Mouse (Mus musculus) gastrocnemius, postnatal 36 days (tissue): ENCODE data around the gene Gh. TPM values are rescaled to one million over a fixed set of nuclear protein-coding genes. Genes with fewer than 3 reads are reported as not detected.

Experiments used
- DNase-seq, 2 experiments: peaks; one replicate each; pipeline ENCODE4 v3.0.0; 2022
- intact Hi-C: fragments of 180-260 bp; cut with DNase I; formaldehyde crosslinking; loops from one replicate; pipeline ENCODE4 v1.15.1; 2025
- total RNA-seq, 2 experiments: library from RNA; stranded (reverse); gene quantifications; 2 replicates each; pipeline ENCODE4 v1.2.3; 2021

The Gh gene
- total RNA-seq, 2 experiments from 2014 or later = not detected

- intact Hi-C loops = loop anchor here (2.0 kb wide), 1 partner anchor 16 kb away; the partner anchor contains the start of genes Ftsj3 and Psmc5
- DNase-seq = peak; percentile 98 to 100
Observed at GRCm38 (mm10) chr11:106272644-106273310, 28.9 kb downstream of the Gh start, which contains the start of gene Smarcd2. Smarcd2 (minus strand) TSS chr11:106272972.

- peak in 1 of 2 experiments; percentile 56 for DNase-seq
- intact Hi-C loops = loop anchor here (2.0 kb wide), 1 partner anchor 15 kb away; the partner anchor contains the start of genes Ftsj3 and Psmc5
Observed at GRCm38 (mm10) chr11:106271794-106272643, 29.6 kb downstream of the Gh start.

GRCm38 (mm10) chr11:106271131-106271793, 30.4 kb downstream of the Gh start:
- intact Hi-C loops = no loop called here
- no peak for DNase-seq

GRCm38 (mm10) chr11:106269060-106269431, 32.6 kb downstream of the Gh start:
- intact Hi-C loops = no loop called here
- DNase-seq = peak in 1 of 2 experiments; percentile 43

- intact Hi-C loops = no loop called here
- DNase-seq = peak; percentile 86 to 92
Observed at GRCm38 (mm10) chr11:106268326-106269059, 33.2 kb downstream of the Gh start.

- no peak for DNase-seq
- intact Hi-C loops = no loop called here
Observed at GRCm38 (mm10) chr11:106267871-106268270, 33.8 kb downstream of the Gh start.

GRCm38 (mm10) chr11:106267311-106267852, 34.3 kb downstream of the Gh start:
- DNase-seq = peak in 1 of 2 experiments; percentile 57
- intact Hi-C loops = no loop called here

GRCm38 (mm10) chr11:106266431-106266830, 35.2 kb downstream of the Gh start:
- no peak for DNase-seq
- intact Hi-C loops = no loop called here

- intact Hi-C loops = no loop called here
- no peak for DNase-seq
Observed at GRCm38 (mm10) chr11:106265570-106265969, 36.1 kb downstream of the Gh start.

- DNase-seq = no peak
- intact Hi-C loops = no loop called here
Observed at GRCm38 (mm10) chr11:106264988-106265387, 36.7 kb downstream of the Gh start.

GRCm38 (mm10) chr11:106263963-106264362, 37.7 kb downstream of the Gh start:
- no peak for DNase-seq
- intact Hi-C loops = no loop called here

GRCm38 (mm10) chr11:106260826-106261450, 40.7 kb downstream of the Gh start:
- intact Hi-C loops = no loop called here
- no peak for DNase-seq

- DNase-seq = no peak
Observed at GRCm38 (mm10) chr11:106256775-106257174, 44.9 kb downstream of the Gh start.

GRCm38 (mm10) chr11:106255685-106256451, 45.8 kb downstream of the Gh start, which contains the start of the genes Ftsj3 and Psmc5:
Ftsj3 (minus strand) TSS chr11:106256079.
Psmc5 (plus strand) TSS chr11:106256154.
- intact Hi-C loops = loop anchor here (2.0 kb wide), 1 partner anchor 17 kb away; the partner anchor contains the start of gene Smarcd2
- peak; percentile 97 to 99 for DNase-seq

More at GRCm38 (mm10) chr11:106256775-106257174, 44.9 kb downstream of the Gh start:
- intact Hi-C loops = loop anchor here (2.0 kb wide), 1 partner anchor 16 kb away; the partner anchor contains the start of gene Smarcd2

GRCm38 (mm10) chr11:106255174-106255573, 46.5 kb downstream of the Gh start:
- DNase-seq = no peak
- intact Hi-C loops = no loop called here

- no peak for DNase-seq
- intact Hi-C loops = no loop called here
Observed at GRCm38 (mm10) chr11:106254767-106255166, 46.9 kb downstream of the Gh start.
